Mouse (Mus musculus) mouse embryonic stem cell (cell line): ENCODE data around the gene Rpl27.

Experiments used
- in situ Hi-C, 2 experiments: fragments of 300-500 bp; cut with MboI; formaldehyde crosslinking; loops; 1 replicate in 1 of 2; 3 replicates in 1 of 2; pipeline ENCODE4 v1.14.3; 2019 to 2020; ENCODE audit warnings: low sequenced_read_pairs in 2 of 2, low pct_unique_long_range_greater_than_20kb in 1 of 2, mixed read lengths in 1 of 2; ENCODE audit not compliant: unreplicated experiment in 1 of 2

The Rpl27 gene

GRCm38 (mm10) chr11:101484245-101484644 is 42.1 kb downstream of the Rpl27 start:
- in situ Hi-C loops, result no loop called here

DNA sequence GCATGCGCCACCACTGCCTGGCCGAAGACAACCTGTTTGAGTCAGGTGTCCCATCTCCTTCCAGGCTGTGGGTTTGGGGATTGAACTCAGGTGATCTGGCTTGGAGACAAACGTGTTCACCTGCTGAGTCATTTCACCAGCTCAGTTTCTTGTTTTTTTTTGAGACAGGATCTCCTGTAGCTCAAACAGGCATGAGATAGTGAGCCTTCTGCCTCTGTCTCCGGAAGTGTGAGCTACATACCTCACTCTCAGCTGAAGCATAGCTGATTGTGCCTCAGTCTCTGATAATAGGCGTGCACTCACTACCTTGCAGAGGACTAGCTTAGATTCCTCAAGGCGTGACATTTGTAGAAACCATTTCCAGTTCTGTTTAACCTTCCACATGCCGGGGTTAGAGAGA is 42.7 kb downstream of the Rpl27 start:
- in situ Hi-C loops, result no loop called here

GRCm38 (mm10) chr11:101485509-101486028 is 43.5 kb downstream of the Rpl27 start:
- in situ Hi-C loops, result no loop called here

DNA sequence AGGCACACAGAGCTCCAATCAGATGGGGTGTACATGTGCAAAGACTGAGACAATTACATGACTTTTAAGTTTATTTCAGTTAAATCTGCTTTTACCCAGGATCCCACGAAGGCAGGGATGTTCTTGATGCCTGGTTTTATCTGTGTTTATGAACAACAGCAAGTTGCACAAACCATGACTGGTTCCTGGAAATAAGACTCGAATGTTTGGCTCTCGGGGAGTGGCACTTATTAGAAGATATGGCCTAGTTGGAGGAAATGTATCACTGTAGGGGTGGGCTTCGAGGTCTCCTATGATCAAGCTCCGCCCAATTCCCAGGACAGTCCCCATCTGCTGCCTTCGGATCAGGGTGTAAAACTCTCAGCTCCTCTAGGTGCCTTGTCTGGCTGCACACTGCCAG is 44.0 kb downstream of the Rpl27 start:
- in situ Hi-C loops, result no loop called here
